Mouse (Mus musculus) cortical plate, adult 2 months (tissue): ENCODE measurements around the gene Prpf38b.

ENCODE experiments used
- CTCF ChIP-seq: fragments of 200-500 bp; IDR thresholded peaks from 2 replicates; pipeline ENCODE4 v1.5.1; 2011; ENCODE audit warnings: mild to moderate bottlenecking, control low read depth, low read length; ENCODE audit not compliant: insufficient read depth; ENCODE audit errors: extremely low read depth
- POLR2A ChIP-seq: fragments of 200-500 bp; IDR thresholded peaks from 2 replicates; pipeline ENCODE4 v1.6.1; 2011; ENCODE audit warnings: mild to moderate bottlenecking, low read length, control low read depth; ENCODE audit not compliant: insufficient read depth; ENCODE audit errors: extremely low read depth

DNA sequence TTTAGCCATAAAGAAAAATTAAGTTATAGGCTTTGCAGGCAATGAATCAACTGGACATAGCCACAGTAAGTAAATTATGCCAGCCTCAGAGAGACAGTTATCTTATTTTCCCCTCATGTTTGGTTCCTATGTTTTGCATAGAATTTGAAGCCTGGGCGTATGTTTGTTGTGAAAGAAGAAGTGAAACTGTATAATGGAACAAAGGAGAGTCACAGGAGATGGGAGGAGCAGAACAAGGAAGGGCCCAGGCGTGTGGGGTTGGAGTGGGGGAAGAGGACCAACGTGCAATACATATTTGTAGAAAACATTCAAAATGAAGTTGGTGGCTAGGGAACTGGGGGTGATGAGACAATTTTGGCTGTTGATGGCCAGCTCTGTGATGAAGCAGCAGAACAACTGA lies 11.4 kb downstream of the Prpf38b start:
- TF ChIP-seq CTCF (no peak), POLR2A (no peak)
